Mouse (Mus musculus) intestine, embryonic 15.5 days (tissue): ENCODE data around the gene Ggcx. TPM values are rescaled to one million over a fixed set of nuclear protein-coding genes. Genes with fewer than 3 reads are reported as not detected.
"Not testable (repeated sequence)": the region's sequence is repeated elsewhere in the genome, so short reads cannot be mapped to it uniquely, and the experiment has no call there.

Experiments
- ATAC-seq: fragments of 200-750 bp; cut with Nextera tagmentation; 2 replicates; pipeline ENCODE4 v1.8.0; 2017; ENCODE audit warnings: moderate TSS enrichment, moderate library complexity
- H3K27ac ChIP-seq: fragments of 300-500 bp; sonication (generic); 2 replicates; pipeline ENCODE4 v1.5.1; 2015; ENCODE audit warnings: mild to moderate bottlenecking, inconsistent platforms
- H3K27me3 ChIP-seq: fragments of 300-500 bp; sonication (generic); replicated peaks from 2 replicates; pipeline ENCODE4 v1.6.1; 2015; ENCODE audit warnings: inconsistent platforms
- H3K36me3 ChIP-seq: fragments of 300-500 bp; sonication (generic); 2 replicates; pipeline ENCODE4 v1.6.1; 2015; ENCODE audit warnings: inconsistent platforms
- H3K4me1 ChIP-seq: fragments of 300-500 bp; sonication (generic); replicated peaks from 2 replicates; pipeline ENCODE4 v1.6.1; 2015; ENCODE audit warnings: inconsistent platforms
- H3K4me2 ChIP-seq: fragments of 300-500 bp; sonication (generic); replicated peaks from 2 replicates; pipeline ENCODE4 v1.6.1; 2015; ENCODE audit warnings: mild to moderate bottlenecking, inconsistent platforms
- H3K4me3 ChIP-seq: fragments of 300-500 bp; sonication (generic); replicated peaks from 2 replicates; pipeline ENCODE4 v1.5.1; 2015; ENCODE audit warnings: inconsistent platforms
- H3K9ac ChIP-seq: fragments of 300-500 bp; sonication (generic); 2 replicates; pipeline ENCODE4 v1.6.1; 2015; ENCODE audit warnings: inconsistent platforms
- H3K9me3 ChIP-seq: fragments of 300-500 bp; sonication (generic); 2 replicates; pipeline ENCODE4 v1.6.1; 2016; ENCODE audit warnings: inconsistent platforms
- WGBS: fragments of 180-500 bp; shearing (Covaris S2); methylation state at CpG from one replicate; pipeline ENCODE4 v1.1.7; 2015; 5-methylcytosine and 5-hydroxymethylcytosine counted together
- polyA plus RNA-seq: library from polyadenylated mRNA; unstranded; fragments of >200 nt; fragmentation: Nextera tagmentation; extraction: Ambion mirVana; gene quantifications from 2 replicates; pipeline ENCODE4 v1.2.1, GENCODE M21; 2015

The Ggcx gene
- polyA plus RNA-seq, 1 experiment from 2014 or later, result 23.9 TPM

DNA sequence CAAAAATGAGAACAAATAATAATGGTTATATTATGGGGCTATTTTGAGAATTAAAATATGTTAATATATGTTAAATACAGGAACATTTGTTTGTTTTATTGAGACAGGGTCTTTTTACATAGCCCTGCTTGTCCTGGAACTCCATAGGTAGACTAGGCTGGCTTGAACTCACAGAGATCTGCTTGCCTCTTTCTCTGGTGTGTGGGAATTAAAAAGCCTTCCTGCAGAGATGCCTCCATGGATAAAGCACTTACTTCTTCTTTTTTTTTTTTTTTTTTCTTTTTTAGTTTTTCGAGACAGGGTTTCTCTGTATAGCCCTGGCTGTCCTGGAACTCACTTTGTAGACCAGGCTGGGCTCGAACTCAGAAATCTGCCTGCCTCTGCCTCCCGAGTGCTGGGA is 64.6 kb downstream of the Ggcx start:
- not testable (repeated sequence) for H3K9ac ChIP-seq, H3K4me3 ChIP-seq, H3K27ac ChIP-seq, H3K4me2 ChIP-seq, H3K4me1 ChIP-seq, H3K36me3 ChIP-seq, ATAC-seq, H3K27me3 ChIP-seq, H3K9me3 ChIP-seq
- 89% methylated on average over 3 of the region's 3 CpGs for WGBS

DNA sequence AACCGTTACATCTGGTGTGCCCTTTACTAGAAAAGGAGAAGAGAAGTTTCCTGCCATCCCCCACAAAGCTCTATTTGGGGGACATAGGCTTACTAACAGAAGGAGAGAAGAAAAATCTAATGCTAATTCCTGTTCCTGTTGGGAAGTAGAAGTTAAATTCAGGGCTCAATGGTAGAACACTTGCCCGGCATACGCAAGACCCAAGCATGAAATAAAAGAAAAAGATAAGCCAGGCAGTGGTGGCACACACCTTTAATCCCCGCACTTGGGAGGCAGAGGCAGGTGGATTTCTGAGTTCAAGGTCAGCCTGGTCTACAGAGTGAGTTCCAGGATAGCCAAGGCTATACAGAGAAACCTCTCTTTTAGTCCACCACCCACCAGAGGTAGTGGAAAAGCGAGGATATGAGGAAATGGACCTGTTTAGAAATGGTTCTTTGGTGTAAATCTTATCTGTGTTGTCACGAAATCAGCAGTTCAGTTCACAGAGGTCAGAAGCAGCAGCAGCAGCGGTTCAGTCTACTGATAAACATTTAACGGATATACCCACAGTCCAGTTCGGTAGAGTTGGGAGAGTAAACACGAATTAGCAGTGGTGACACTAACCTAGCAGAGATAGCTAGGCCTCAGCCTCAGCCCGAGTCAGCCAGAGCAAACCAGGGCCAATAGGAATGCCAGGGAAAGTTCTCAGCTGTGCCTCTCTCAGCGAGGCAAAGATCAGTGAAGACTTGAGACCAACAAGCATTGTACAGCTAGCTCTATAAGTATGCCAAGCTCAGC is 65.7 kb downstream of the Ggcx start:
- peaks cover 3% of the 10 kb centered on the region; the same call in 1 of the 2 replicates for H3K4me1 ChIP-seq
- no peak overlapping the region for H3K9ac ChIP-seq
- H3K4me2 ChIP-seq, result no peak overlapping the region
- no peaks in the 10 kb centered on the region for H3K27me3 ChIP-seq
- no peaks in the 10 kb centered on the region for H3K36me3 ChIP-seq
- 0 out of 2 replicates have a peak, but pooled peaks have one; percentile 31 for ATAC-seq
- no peak overlapping the region for H3K4me3 ChIP-seq
- 74% methylated on average over 12 of the region's 12 CpGs for WGBS
- H3K27ac ChIP-seq, result no peak overlapping the region
- H3K9me3 ChIP-seq, result no peaks in the 10 kb centered on the region

DNA sequence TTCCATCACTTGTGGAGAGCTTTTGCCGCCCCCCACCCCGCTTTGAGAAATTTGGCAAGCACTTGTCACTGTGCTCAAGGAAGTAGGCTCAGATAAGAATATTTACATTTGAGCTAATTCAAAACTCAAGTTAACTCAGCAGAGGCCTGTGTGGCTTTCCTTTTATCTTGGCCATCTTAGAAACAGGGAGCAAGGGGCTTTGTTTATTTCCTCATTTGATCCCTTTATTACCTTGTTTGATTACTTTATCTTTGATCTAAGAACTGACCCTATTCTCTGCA is 66.3 kb downstream of the Ggcx start:
- H3K27ac ChIP-seq, result no peak overlapping the region
- H3K4me3 ChIP-seq, result no peak overlapping the region
- peaks cover 2% of the 10 kb centered on the region; the same call in 1 of the 2 replicates for H3K4me1 ChIP-seq
- ATAC-seq, result peak; percentile 17; the same call in 1 of the 2 replicates
- no peaks in the 10 kb centered on the region for H3K36me3 ChIP-seq
- H3K4me2 ChIP-seq, result no peak overlapping the region
- H3K9ac ChIP-seq, result no peak overlapping the region
- H3K9me3 ChIP-seq, result no peaks in the 10 kb centered on the region
- whole genome bisulfite sequencing, result 53% methylated on average over 2 of the region's 2 CpGs
- no peaks in the 10 kb centered on the region for H3K27me3 ChIP-seq

Other genes with a start within 250 kb of the Ggcx start
- gene Atoh8, start 178.7 kb upstream of the Ggcx start, polyA plus RNA-seq, result 9.4 and 9.6 TPM in 2 replicates
- gene Sftpb, start 109.7 kb upstream of the Ggcx start, polyA plus RNA-seq, result not detected in 2 replicates
- gene Usp39, start 69.1 kb upstream of the Ggcx start, polyA plus RNA-seq, result 38.2 and 42.6 TPM in 2 replicates
- gene 0610030E20Rik, start 67.0 kb upstream of the Ggcx start, polyA plus RNA-seq, result 25.9 and 26.1 TPM in 2 replicates
- gene Tmem150a, start 58.9 kb upstream of the Ggcx start, polyA plus RNA-seq, result 11.3 and 14.4 TPM in 2 replicates
- gene Rnf181, start 47.4 kb upstream of the Ggcx start, polyA plus RNA-seq, result 122 and 133 TPM in 2 replicates
- 19.2 and 19.4 TPM in 2 replicates for gene Vamp5, start 33.8 kb upstream of the Ggcx start, polyA plus RNA-seq
- gene Vamp8, start 23.6 kb upstream of the Ggcx start, polyA plus RNA-seq, result 193 and 229 TPM in 2 replicates
- gene Mat2a, start 25.2 kb downstream of the Ggcx start, polyA plus RNA-seq, result 290 and 308 TPM in 2 replicates
- 0.16 TPM in 1 of 2 replicates, not detected in the other for gene Sh2d6, start 107.4 kb downstream of the Ggcx start, polyA plus RNA-seq
- 33.5 and 36.0 TPM in 2 replicates for gene Capg, start 130.1 kb downstream of the Ggcx start, polyA plus RNA-seq
- 13.9 and 14.3 TPM in 2 replicates for gene Elmod3, start 184.1 kb downstream of the Ggcx start, polyA plus RNA-seq
- gene Retsat, start 184.2 kb downstream of the Ggcx start, polyA plus RNA-seq, result 29.7 and 31.6 TPM in 2 replicates
- 42.2 and 43.3 TPM in 2 replicates for gene Tgoln1, start 202.7 kb downstream of the Ggcx start, polyA plus RNA-seq